Mouse (Mus musculus) spleen, postnatal 14 days (tissue): ENCODE results near the gene Anks1b.
"Not testable (repeated sequence)": the region's sequence is repeated elsewhere in the genome, so short reads cannot be mapped to it uniquely, and the experiment has no call there.

Experiments used
- DNase-seq, 2 experiments: peaks; one replicate each; pipeline ENCODE4 v3.0.0; 2021 to 2022; ENCODE audit warnings: low spot score in 2 of 2

Gene Anks1b

DNA sequence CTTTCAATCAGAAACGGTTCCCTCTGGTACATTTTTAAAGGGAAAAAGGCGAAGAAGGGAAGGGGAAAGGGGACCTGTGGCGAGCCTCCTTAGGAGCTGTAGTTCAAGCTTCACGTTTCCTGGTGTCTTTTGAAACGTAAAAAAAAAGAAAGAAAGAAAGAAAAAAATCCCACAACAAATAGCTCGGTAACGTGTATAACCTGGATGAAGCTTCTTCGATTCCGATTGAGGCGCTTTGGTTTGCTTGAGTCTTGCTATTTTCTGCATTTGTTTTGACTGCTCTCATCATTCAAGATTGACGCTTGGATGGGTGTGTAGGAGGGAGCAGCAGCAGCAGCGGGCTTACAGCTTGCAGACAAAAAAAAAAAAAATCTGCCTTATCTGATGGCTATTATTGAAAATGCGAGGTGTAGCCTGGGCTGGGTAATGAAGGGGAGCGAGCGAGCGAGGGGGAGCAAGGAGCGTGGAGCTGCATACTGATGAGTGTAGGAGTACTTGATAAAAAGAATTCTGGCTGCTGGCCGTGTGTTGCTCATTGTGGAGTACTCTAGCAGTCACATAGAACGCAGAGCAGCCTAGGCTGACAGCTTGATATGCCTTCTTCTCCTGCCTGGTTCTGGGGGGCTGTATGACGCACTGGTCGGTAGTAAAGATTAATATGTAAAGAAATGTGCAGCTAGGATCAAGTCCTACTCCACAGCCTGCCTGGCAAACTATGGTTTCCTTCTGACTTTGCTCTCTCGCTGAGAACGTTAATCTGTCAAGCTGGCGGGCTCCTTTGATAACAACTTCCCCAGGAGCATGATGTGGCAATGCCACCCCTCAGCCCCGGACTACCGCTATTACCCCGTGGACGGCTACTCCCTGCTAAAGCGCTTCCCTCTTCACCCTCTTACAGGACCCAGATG, 703.1 kb downstream of the Anks1b start:
- no peak for DNase-seq

- DNase-seq, result no peak
Observed at GRCm38 (mm10) chr10:90577099-90577461, 703.8 kb downstream of the Anks1b start.

DNA sequence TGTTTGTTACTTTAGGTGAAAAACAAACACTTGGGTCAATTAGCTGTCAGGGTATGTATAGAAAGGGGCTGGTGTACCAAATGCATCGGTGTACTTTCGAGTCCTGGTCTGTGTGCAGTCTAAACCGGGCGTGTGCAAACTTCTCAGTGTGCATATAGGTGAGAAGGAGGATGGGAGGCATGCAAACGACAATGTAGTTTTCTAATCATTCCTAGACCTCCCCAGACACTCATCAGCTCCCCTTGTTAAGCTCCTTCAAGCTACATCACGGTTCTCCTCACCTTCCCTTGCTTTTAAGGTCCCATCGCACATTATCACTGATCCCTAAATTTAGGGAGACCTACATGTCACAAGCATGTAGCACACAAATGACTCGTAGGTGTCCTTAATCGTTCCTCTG, 704.5 kb downstream of the Anks1b start:
- DNase-seq, result no peak

DNA sequence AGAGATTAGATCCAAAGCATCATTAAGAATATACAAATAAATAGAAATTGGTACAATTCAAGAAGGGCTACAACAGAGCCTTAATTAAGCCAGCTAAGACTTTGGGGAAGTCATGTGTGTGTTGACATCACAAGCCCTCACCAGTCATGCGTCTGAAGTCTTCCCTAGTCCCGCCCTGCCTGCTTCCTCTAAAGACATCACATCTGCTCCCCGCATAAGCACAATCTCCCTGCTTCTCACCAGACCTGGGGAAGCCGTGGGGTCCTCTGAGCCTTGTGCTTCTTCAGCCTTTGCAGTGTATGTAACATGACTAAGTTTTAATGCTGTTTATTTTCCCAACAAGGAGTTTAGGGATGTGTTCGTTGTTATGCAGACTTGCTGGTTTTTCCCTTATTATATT, 706.7 kb downstream of the Anks1b start:
- DNase-seq, result no peak

- no peak for DNase-seq
Observed at GRCm38 (mm10) chr10:90584052-90584451, 710.7 kb downstream of the Anks1b start.

DNA sequence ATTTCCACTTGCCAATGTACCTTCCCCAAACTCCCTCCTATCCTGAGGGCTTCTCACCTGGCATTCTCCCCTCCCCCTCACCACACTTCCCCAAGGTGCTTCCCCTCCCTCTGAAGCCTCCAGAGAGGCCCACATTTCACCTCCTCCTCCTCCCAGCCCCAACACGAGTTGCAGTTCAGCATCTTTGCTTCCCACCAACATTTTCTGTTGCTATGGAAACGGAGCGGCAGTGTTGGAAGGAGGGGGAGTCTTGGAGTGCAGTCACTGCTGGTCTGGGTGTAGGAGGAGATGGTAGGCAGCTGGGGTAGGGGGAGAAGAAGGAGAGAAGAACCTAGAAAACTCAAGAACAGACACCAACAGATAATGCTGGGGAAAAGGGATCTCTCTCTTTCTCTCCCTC, 722.8 kb downstream of the Anks1b start:
- DNase-seq, result no peak

- DNase-seq, result no peak
Observed at GRCm38 (mm10) chr10:90596576-90596975, 723.3 kb downstream of the Anks1b start.

DNA sequence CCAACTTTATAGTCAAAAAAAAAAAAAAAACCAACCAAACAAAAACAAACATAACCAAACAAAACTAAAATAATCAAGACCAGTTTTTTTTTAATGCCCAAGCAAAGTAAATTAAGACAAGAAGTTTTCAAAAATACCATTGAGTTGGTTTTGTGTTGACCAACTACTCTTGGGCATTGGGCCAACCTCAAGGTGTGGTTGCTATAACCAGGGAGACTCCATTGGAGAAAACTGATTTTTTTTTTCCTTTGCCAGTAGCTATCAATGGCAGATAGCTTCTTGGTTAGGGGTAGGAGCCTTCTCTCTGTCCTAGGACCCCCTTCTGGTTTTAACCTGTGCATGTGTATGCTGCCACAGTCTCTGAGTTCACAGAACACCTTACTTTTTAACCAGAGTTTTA, 725.8 kb downstream of the Anks1b start:
- DNase-seq, result no peak

GRCm38 (mm10) chr10:90599726-90600531, 726.6 kb downstream of the Anks1b start:
- no peak for DNase-seq

- no peak for DNase-seq
Observed at GRCm38 (mm10) chr10:90607586-90607985, 734.3 kb downstream of the Anks1b start.

- no peak for DNase-seq
Observed at GRCm38 (mm10) chr10:90609437-90609836, 736.1 kb downstream of the Anks1b start.

GRCm38 (mm10) chr10:90613051-90613450, 739.7 kb downstream of the Anks1b start:
- DNase-seq, result no peak

- no peak for DNase-seq
Observed at GRCm38 (mm10) chr10:90615196-90615595, 741.9 kb downstream of the Anks1b start.

DNA sequence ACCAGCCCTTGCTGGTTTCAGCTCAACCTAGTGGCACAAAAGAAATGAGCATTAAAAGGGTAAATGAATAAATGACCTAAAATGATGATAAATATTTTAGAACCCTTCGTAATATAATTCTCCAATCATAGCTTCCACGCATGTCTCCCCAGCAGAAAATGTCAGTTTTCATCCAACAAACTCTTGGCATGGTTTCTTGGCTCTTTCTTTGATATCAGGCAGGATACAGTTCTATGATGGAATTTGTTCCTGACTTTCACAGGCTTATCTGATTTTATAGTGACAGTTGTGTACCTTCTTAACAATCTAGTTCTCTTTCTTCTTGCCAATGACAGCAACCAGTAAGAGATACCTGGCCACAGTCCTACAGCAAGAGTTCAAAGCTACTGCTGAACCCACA, 743.3 kb downstream of the Anks1b start:
- DNase-seq, result no peak

DNA sequence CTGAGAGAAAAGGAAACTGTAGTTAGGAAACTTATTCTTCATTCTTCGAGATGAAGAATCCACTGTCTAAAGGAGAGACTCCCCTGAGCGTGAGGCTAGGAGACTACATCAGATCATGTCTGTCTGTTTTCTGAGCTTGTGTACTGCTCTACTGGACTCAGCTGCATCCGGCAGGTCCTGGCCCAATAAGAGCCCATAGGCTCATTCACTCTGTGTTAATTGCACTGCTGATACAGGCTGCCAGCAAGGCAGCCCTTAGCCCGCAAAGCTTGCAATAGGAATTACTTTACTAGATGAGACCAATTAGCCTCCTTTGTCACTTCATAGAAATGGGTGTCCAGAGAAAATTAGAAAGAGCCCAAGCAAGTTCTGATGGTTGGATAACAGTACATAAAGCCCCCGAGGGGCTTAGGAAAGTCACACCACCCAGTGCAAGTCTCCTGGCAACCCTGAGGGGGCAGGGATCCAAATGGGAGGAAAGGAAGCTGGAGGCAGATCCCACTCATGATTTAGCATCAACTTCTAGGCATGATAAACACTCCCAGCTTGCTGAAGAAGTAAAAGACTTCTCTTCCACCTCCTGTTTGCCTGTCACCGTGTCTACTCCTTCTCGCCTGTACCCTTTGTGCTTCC, 744.5 kb downstream of the Anks1b start:
- no peak for DNase-seq

GRCm38 (mm10) chr10:90627532-90627931, 754.2 kb downstream of the Anks1b start:
- DNase-seq, result no peak

GRCm38 (mm10) chr10:90630099-90630698, 756.9 kb downstream of the Anks1b start:
- no peak for DNase-seq

DNA sequence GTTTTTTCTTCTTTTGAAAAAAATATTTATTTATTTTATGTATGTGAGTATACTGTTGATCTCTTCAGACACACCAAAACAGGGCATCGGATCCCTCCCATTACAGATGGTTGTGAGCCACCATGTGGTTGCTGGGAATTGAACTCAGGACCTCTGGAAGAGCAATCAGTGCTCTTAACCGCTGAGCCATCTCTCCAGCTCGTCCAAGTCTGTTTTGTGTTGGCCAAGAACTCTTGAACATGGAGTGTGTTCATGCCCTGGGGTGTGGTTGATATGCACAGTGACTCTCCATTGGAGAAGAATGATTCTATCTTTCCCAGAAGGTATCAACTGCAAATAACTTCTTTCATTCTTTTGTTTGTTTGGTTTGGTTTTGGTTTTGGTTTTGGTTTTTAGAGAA, 757.5 kb downstream of the Anks1b start:
- not testable (repeated sequence) for DNase-seq

DNA sequence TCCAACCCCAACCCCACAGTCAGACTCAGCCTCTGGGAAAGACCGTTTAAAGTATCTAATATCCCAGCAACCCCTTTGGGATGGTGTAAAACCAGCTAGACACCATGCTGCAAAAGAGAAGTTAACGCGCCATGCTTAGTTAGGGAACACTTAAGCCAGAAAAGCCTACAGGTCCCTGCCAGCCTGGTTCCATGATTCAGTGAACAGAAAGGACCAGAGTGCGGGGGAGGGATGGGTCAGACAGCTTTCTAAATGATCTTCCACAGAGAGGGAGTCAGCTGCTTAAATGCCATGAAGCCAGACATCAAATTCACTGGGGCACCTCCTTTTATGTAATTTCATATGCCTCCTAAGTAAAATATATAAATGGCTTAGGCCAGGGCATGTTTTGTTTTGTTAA, 764.0 kb downstream of the Anks1b start:
- no peak for DNase-seq

DNA sequence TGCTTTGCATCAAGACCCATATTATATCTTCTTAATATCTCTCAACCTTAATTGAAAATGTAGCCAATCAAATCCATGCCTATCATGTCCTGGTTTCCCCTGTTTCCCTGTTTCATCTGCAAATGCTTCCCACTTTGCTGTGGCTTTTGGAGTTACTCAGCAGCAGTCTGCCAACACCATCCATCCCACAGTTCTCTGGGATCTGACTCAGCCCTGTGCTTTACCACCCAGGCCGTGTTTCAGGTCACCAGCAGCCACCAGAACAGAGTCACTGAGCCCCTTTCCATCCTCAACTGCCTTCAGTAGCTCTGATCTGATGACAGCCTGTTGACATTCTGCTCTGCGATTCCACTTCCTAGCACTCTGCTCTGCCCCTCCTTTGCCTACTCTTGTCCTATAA, 776.4 kb downstream of the Anks1b start:
- no peak for DNase-seq

DNA sequence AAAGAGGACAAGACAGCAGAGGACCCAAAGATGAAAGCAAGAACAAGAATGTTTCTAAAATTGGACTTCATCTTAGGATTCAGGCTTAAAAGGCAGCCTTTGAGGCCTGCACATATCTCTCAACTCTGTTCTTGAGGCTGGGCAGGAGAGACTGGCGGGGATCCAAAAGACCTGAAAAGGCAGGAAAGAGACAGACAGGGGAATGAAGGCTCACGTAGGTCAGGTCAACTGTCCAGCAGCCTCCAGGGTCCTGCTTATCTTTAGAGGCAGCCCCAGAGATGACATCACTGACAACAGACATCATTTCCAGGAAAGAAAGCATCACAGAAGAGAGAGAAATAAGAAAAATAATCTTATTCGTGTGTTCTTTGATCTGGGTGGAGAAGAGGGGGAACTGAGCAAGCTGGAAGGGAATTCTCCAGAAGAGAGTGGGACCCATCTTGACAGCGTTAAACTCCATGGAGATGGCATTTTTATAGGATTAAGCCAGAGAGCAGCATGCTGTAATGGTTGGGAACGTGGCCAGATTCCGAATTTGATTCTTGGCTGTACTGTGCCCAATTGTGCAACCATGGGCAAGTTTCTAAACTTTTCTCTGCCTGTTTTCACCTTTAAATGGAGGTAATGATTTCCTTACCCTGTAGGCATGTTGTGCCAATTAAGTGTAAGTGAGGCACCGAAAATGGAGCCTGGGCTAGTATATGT, 784.3 kb downstream of the Anks1b start:
- no peak for DNase-seq
